Mouse (Mus musculus) frontal cortex, postnatal 36 days (tissue): ENCODE data around the gene Ciart.
"Not testable (repeated sequence)": the region's sequence is repeated elsewhere in the genome, so short reads cannot be mapped to it uniquely, and the experiment has no call there.

Experiments used
- DNase-seq, 2 experiments: peaks; one replicate each; pipeline ENCODE4 v3.0.0; 2022; ENCODE audit warnings: low spot score in 2 of 2

Gene Ciart

GRCm38 (mm10) chr3:95901616-95902372 is 19.7 kb upstream of the Ciart start:
- DNase-seq, result no peak

- DNase-seq, result no peak
These were observed 17.9 kb upstream of the Ciart start for GRCm38 (mm10) chr3:95899800-95900524.

GRCm38 (mm10) chr3:95895501-95895900 is 13.4 kb upstream of the Ciart start:
- not testable (repeated sequence) for DNase-seq

- DNase-seq, result peak; percentile 51 to 53
These were observed 12.5 kb upstream of the Ciart start for GRCm38 (mm10) chr3:95894317-95895160.

GRCm38 (mm10) chr3:95893606-95894316 is 11.7 kb upstream of the Ciart start, which contains the start of gene Aph1a:
Gene Aph1a, plus strand, starts transcription at chr3:95893969.
- DNase-seq, result peak; percentile 96 to 97

- DNase-seq, result no peak
These were observed 11.1 kb upstream of the Ciart start for GRCm38 (mm10) chr3:95893126-95893525.

GRCm38 (mm10) chr3:95892066-95893052 is 10.3 kb upstream of the Ciart start:
- no peak for DNase-seq

- no peak for DNase-seq
These were observed 9.4 kb upstream of the Ciart start, which contains the start of gene BC028528 for GRCm38 (mm10) chr3:95891211-95892065. Gene BC028528, minus strand, starts transcription at chr3:95892005.

- DNase-seq, result no peak
These were observed 7.6 kb upstream of the Ciart start for GRCm38 (mm10) chr3:95889664-95890063.

GRCm38 (mm10) chr3:95887596-95887995 is 5.5 kb upstream of the Ciart start:
- DNase-seq, result no peak

- no peak for DNase-seq
These were observed 2.3 kb upstream of the Ciart start for GRCm38 (mm10) chr3:95884400-95884799.

- DNase-seq, result peak; percentile 66 to 75
These were observed 870 bp upstream of the Ciart start for GRCm38 (mm10) chr3:95882816-95883425.

- no peak for DNase-seq
These were observed 3.0 kb downstream of the Ciart start for GRCm38 (mm10) chr3:95879063-95879462.

- no peak for DNase-seq
These were observed 10.0 kb downstream of the Ciart start for GRCm38 (mm10) chr3:95872048-95872447.

- peak; percentile 85 to 87 for DNase-seq
These were observed 10.6 kb downstream of the Ciart start, which contains the start of gene Mrps21 for GRCm38 (mm10) chr3:95871392-95871867. Gene Mrps21, minus strand, starts transcription at chr3:95871519.

- no peak for DNase-seq
These were observed 11.1 kb downstream of the Ciart start for GRCm38 (mm10) chr3:95870976-95871375.

GRCm38 (mm10) chr3:95867408-95867807 is 14.6 kb downstream of the Ciart start:
- DNase-seq, result no peak

GRCm38 (mm10) chr3:95866071-95866470 is 16.0 kb downstream of the Ciart start:
- DNase-seq, result no peak
